Mouse (Mus musculus): ENCODE measurements around the gene Enpp1.

DNA sequence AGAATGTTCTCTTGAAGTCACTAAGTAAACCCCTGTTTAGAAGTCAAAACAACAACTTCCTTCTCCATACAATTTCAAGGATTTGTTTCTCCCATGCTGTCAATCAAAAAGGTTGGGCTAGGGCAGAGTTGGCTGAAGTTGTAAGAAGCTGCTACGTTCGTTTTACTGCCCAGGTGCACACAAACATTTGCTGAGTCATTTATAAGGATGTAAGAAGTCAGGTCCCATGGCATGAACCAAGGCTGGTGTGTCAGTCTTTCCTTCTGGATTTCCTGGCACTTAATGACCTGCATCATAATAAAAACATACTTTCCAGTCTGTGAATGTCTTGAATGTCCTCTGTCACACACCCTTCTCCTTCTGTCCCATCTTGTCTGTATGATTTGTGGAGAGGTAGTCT lies 119.6 kb downstream of the Enpp1 start:
- TF ChIP-seq EP300 (IDR thresholded peaks at IDR 0.05; ENCODE audit: low read depth) (no peak), CTCF (IDR thresholded peaks at IDR 0.05; ENCODE audit: low read depth) (no peak)

Measured in liver, postnatal 0 days (tissue).